Mouse (Mus musculus): Measurements from ENCODE around the gene Clip1.

GRCm38 (mm10) chr5:123661602-123662001 lies 22.8 kb downstream of the Clip1 start:
- TF ChIP-seq GATA1 (IDR thresholded peaks at IDR 0.05; ENCODE audit: borderline replicate concordance, low read length) (no peak), FLI1 (IDR thresholded peaks at IDR 0.05; ENCODE audit: low read length) (no peak)

Measured in megakaryocyte, embryonic 14.5 days (primary cell).